Mouse (Mus musculus) brain, adult 2 months (tissue): ENCODE data around the gene Gm2696.

Experiments
- DNase-seq: peaks from one replicate; pipeline ENCODE4 v3.0.0; 2011; ENCODE audit warnings: low read depth, low spot score

Gm2696 gene

DNA sequence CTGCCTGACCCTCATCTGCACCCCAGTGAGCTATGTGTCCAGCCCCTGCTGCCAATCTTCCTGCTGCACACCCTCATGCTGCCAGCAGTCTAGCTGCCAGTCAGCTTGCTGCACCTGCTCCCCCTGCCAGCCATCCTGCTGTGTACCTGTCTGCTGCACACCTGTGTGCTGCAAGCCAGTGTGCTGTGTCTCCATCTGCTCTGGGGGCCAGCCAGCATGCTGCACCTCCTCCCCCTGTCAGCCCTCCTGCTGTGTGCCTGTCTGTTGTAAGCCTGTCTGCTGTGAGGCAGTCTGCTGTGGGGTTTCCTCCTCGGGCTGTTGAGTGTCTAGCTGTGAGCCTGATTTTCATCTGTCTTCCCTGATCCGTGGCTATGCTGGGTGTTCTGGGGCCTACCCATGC lies 32.5 kb downstream of the Gm2696 start:
- peak; percentile 20 for DNase-seq

DNA sequence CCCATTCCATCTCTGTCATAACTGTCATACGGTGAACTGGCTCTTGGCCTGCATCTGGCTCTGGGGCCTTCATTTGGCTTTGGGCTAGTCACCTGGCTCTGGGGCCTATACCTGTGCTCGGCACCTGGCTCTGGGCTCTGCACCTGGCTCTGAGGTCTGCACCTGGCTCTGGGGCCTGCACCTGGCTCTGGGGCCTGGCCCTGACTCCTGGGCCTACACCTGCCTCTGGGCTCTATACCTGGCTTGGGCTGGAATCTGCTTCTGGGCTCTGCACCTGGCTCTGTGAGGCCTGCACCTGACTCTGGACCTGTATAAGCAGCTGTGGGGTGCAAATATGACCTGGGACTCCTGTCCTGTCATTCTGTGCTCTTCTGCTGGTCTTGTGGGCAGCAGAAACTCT lies 33.1 kb downstream of the Gm2696 start:
- no peak for DNase-seq

DNA sequence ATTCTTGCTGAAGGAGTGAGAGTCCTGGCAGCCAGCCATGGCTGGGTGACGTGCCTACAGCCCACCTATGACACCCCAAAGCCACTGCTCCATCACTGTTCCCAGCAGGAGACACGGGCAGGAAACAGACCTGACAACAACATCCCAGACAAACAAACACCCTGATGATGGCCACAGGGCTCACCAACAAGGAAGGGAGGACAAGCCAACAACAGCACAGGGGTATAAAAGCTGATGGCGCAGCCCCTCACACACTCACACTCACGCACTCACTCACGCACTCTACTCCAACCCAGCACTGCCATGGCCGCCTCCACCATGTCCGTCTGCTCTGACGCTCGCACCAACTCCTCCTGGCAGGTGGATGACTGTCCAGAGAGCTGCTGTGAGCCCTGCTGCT lies 38.1 kb downstream of the Gm2696 start, which contains the start of gene Gm10318:
Gene Gm10318, plus strand, starts transcription at position 301 of the 400 bp plus-strand sequence.
- no peak for DNase-seq

DNA sequence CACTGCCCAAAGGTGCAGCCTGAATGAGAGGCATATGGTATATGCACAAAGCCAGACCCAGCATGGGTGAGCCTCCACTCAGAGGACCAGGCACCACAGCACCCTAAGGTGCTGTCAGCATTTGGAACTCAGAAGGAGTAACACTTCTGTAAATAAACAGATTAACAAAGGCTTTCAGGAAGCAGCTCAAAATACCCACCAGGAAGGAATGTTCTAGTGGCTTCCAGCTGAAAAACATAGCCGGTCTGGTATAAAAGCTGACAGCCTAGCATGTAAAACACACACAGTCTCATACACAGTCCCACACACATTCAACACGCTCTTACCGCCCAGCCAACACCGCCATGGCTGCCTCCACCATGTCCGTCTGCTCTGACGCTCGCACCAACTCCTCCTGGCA lies 47.2 kb downstream of the Gm2696 start, which contains the start of gene Gm3285:
Gene Gm3285, plus strand, starts transcription at position 301 of the 400 bp plus-strand sequence.
- DNase-seq, result no peak

DNA sequence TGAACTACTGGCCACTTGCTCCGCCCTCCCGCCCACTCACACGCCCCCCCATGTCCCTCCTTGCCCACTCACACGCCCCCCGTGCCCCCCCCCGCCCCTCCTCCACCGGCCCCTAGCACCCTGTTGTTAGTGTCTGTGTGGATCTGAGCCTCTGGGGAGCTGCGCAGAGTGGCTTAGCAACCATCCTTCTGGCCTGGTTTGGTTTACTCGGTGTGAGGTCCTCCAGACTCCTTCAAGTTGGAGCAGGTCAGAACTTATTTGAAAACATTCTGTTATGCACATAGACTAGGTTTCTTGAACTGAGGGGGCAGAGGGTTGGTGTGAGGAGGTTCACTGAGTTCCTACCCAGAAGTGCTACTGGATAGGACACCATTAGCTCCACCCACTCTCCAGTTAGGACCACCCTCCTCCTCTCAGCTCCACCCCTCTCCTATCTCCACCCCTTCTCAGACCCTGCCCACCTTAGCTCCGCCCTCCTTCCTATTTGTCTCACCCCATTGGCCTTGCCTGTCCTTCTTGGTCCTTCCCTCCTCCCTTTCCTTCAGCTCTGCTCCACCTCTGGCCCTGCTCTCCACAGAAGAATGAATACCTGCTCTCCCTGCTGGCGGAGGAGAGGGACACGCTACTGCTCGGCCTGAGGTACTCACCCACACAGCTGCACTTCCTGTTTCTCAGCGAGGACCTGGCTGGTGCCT lies 49.7 kb downstream of the Gm2696 start:
- DNase-seq, result peak; percentile 55

DNA sequence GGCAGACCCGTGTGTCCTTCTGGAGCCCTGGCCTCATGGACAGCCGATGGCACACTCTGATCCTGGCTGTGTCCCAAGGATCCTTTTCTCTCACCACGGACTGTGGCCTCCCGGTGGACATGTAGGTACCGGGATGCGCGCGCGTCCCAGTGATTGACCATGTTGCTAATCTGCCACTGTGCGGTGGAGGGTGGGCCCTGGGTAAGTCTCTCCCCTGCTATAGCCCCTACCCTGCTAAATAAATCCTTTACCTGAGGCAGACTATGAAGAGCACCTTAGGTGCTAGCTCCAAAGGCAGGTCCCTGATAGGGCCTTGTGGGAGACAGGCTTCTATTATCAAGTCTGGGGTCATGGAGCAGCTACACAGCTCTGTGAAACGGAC lies 50.3 kb downstream of the Gm2696 start:
- no peak for DNase-seq

DNA sequence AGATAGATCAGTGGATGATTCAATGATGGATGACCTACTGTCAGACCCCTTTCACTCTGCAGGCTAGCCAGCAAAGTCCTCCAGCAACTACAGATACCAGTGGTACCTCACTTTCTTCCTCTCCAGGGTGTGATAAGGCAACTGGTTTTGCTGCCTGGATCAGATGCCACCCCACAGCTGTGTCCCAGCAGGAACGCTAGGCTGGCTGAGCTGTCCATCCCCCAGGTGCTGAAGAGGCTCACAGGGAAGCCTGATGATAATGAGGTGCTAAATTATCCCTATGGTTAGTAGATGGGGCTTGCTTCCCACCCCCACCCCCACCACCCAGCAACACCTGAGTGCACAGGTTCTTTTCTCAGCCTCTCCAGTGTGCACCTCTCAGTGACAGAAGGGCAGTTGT lies 53.1 kb downstream of the Gm2696 start:
- DNase-seq, result no peak

DNA sequence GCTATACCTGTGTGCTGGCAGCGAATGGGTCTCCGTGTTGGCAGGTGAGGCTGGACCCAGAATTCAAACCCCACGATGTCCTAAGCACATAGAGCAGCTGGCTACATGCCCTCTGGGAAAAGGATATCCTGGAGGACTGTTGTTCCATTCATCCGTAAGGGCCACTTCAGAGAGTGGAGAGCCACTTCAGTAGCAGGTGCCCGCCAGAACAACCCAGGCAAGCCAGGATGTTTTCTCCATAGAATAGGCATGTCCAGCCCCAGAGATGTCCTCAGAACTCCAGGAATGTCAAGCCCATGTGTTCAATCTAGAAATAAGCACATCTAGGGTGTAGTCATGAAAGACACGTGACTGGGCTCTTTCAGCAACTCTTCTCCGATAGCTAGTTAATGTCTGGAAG lies 55.2 kb downstream of the Gm2696 start:
- no peak for DNase-seq

DNA sequence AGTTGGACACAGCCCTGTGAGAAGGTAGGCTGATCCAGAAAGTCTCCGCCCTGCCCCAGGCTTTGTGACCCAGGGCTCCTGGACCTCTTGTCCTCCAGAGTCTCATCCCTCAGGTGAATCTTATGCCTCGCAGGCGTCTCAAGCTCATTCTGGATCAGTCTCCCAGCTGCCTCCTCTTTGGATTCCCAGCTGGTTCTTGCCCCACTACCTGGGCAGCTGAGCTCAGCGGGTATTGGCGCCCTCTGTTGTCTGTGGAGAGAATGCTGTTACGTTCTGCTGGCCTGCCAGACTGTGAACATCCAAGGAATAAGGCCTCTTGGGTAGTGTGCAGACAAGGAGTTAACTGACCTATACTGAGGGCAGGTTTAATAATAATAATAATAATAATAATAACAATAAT lies 64.5 kb downstream of the Gm2696 start:
- DNase-seq, result peak; percentile 43

DNA sequence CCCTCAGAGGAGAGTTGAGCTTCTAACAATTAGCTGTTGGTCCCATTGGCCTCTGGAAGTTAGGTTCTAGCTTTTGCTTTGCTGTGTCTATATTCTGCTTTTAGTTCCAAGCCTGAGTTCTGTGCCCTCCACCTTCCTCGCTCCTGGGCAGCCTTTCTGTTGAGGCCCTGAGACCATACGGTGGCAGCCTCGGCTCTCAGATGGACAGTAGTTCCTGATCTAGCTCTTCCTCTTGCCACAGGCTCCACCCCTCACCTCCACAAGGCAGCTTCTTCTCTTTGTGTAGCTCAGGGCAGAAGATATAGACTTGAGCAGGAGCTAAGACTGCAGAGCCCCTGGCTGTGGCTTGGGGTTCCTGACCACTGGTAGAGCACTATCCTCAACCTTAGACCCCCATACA lies 65.8 kb downstream of the Gm2696 start:
- peak; percentile 18 for DNase-seq

DNA sequence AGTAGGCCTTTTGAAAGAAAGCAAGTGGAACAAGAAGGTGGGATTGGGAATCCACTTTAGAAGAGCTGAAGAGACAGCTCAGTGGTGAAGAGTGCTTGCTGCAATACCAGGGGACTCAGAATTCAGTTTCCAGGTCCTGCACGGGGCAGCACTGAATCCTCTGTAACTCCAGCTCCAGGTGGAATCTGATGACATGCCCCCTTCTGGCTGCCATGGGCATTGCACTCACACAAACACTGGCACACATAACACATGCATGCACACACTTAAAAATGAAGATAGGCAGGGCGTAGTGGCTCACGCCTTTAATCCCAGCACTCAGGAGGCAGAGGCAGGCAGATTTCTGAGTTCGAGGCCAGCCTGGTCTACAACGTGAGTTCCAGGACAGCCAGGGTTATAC lies 68.1 kb downstream of the Gm2696 start:
- DNase-seq, result no peak
